Mouse (Mus musculus): ENCODE results near the gene Gm37240. TPM values are rescaled to one million over a fixed set of nuclear protein-coding genes. Genes with fewer than 3 reads are reported as not detected.
"Not testable (repeated sequence)": the region's sequence is repeated elsewhere in the genome, so short reads cannot be mapped to it uniquely, and the experiment has no call there.

Gene Gm37240
- polyA plus RNA-seq, 1 experiment from 2014 or later = 2.2 TPM

GRCm38 (mm10) chr3:84558301-84558700 lies 1329.0 kb downstream of the Gm37240 start:
- 94% methylated on average over 3 of the region's 3 CpGs for WGBS
- H3K4me3 ChIP-seq (ENCODE audit: low read depth, low read length) = no peak overlapping the region
- H3K9me3 ChIP-seq (ENCODE audit: control insufficient read depth, low read length) = no peaks in the 10 kb centered on the region
- no peak overlapping the region for H3K27ac ChIP-seq (replicated peaks; ENCODE audit: low read depth, low read length)
- H3K36me3 ChIP-seq (ENCODE audit: control insufficient read depth, insufficient read depth, low read length) = no peaks in the 10 kb centered on the region
- no peaks in the 10 kb centered on the region for H3K27me3 ChIP-seq (ENCODE audit: control insufficient read depth, insufficient read depth, low read length)
- no peak for DNase-seq (ENCODE audit: low spot score)
- H3K4me1 ChIP-seq (ENCODE audit: control insufficient read depth, insufficient read depth, low read length) = no peaks in the 10 kb centered on the region
- no peak overlapping the region for H3K4me2 ChIP-seq (ENCODE audit: low read depth, severe bottlenecking)
- H3K9ac ChIP-seq (ENCODE audit: low read length) = no peak overlapping the region
- no peak for ATAC-seq (ENCODE audit: insufficient number of reproducible peaks, low FRiP score, low TSS enrichment, low read depth)

GRCm38 (mm10) chr3:84555780-84556179 lies 1331.5 kb downstream of the Gm37240 start:
- no peak overlapping the region for H3K4me2 ChIP-seq (ENCODE audit: low read depth, severe bottlenecking)
- ATAC-seq (ENCODE audit: insufficient number of reproducible peaks, low FRiP score, low TSS enrichment, low read depth) (no peak), DNase-seq (ENCODE audit: low spot score) (no peak)
- H3K4me3 ChIP-seq (ENCODE audit: low read depth, low read length) = no peak overlapping the region
- no peaks in the 10 kb centered on the region for H3K27me3 ChIP-seq (ENCODE audit: control insufficient read depth, insufficient read depth, low read length)
- H3K9me3 ChIP-seq (ENCODE audit: control insufficient read depth, low read length) = no peaks in the 10 kb centered on the region
- WGBS = 87% methylated on average over 3 of the region's 3 CpGs
- no peaks in the 10 kb centered on the region for H3K4me1 ChIP-seq (ENCODE audit: control insufficient read depth, insufficient read depth, low read length)
- no peak overlapping the region for H3K27ac ChIP-seq (replicated peaks; ENCODE audit: low read depth, low read length)
- H3K36me3 ChIP-seq (ENCODE audit: control insufficient read depth, insufficient read depth, low read length) = no peaks in the 10 kb centered on the region
- no peak overlapping the region for H3K9ac ChIP-seq (ENCODE audit: low read length)

GRCm38 (mm10) chr3:84547177-84547576 lies 1340.1 kb downstream of the Gm37240 start:
- Histone ChIP-seq H3K4me3 (ENCODE audit: low read depth, low read length) (no peak overlapping the region), H3K9me3 (ENCODE audit: control insufficient read depth, low read length) (no peaks in the 10 kb centered on the region), H3K9ac (ENCODE audit: low read length) (no peak overlapping the region), H3K36me3 (ENCODE audit: control insufficient read depth, insufficient read depth, low read length) (no peaks in the 10 kb centered on the region), H3K27me3 (ENCODE audit: control insufficient read depth, insufficient read depth, low read length) (no peaks in the 10 kb centered on the region), H3K4me2 (ENCODE audit: low read depth, severe bottlenecking) (no peak overlapping the region), H3K4me1 (ENCODE audit: control insufficient read depth, insufficient read depth, low read length) (no peaks in the 10 kb centered on the region), H3K27ac (replicated peaks; ENCODE audit: low read depth, low read length) (no peak overlapping the region)
- no peak for ATAC-seq (ENCODE audit: insufficient number of reproducible peaks, low FRiP score, low TSS enrichment, low read depth)
- WGBS = 62% methylated on average over 8 of the region's 8 CpGs
- no peak for DNase-seq (ENCODE audit: low spot score)

GRCm38 (mm10) chr3:84542450-84542849 lies 1344.9 kb downstream of the Gm37240 start:
- 17% methylated on average over 3 of the region's 3 CpGs for WGBS
- ATAC-seq (ENCODE audit: insufficient number of reproducible peaks, low FRiP score, low TSS enrichment, low read depth); H3K27me3 ChIP-seq (ENCODE audit: control insufficient read depth, insufficient read depth, low read length): not testable (repeated sequence)

GRCm38 (mm10) chr3:84541881-84542280 lies 1345.4 kb downstream of the Gm37240 start:
- Histone ChIP-seq H3K27ac (replicated peaks; ENCODE audit: low read depth, low read length) (no peak overlapping the region), H3K4me1 (ENCODE audit: control insufficient read depth, insufficient read depth, low read length) (no peaks in the 10 kb centered on the region), H3K4me2 (ENCODE audit: low read depth, severe bottlenecking) (no peak overlapping the region), H3K9ac (ENCODE audit: low read length) (no peak overlapping the region), H3K9me3 (ENCODE audit: control insufficient read depth, low read length) (no peaks in the 10 kb centered on the region), H3K27me3 (ENCODE audit: control insufficient read depth, insufficient read depth, low read length) (no peaks in the 10 kb centered on the region), H3K4me3 (ENCODE audit: low read depth, low read length) (no peak overlapping the region), H3K36me3 (ENCODE audit: control insufficient read depth, insufficient read depth, low read length) (no peaks in the 10 kb centered on the region)
- ATAC-seq (ENCODE audit: insufficient number of reproducible peaks, low FRiP score, low TSS enrichment, low read depth) = no peak
- WGBS = 83% methylated on average over 1 of the region's 1 CpGs
- DNase-seq (ENCODE audit: low spot score) = no peak

More at GRCm38 (mm10) chr3:84542450-84542849, 1344.9 kb downstream of the Gm37240 start:
- peak; percentile 74 for DNase-seq (ENCODE audit: low spot score)
- H3K9me3 ChIP-seq (ENCODE audit: control insufficient read depth, low read length); H3K4me1 ChIP-seq (ENCODE audit: control insufficient read depth, insufficient read depth, low read length); H3K9ac ChIP-seq (ENCODE audit: low read length); H3K4me2 ChIP-seq (ENCODE audit: low read depth, severe bottlenecking); H3K4me3 ChIP-seq (ENCODE audit: low read depth, low read length); H3K36me3 ChIP-seq (ENCODE audit: control insufficient read depth, insufficient read depth, low read length); H3K27ac ChIP-seq (replicated peaks; ENCODE audit: low read depth, low read length): not testable (repeated sequence)

- Histone ChIP-seq H3K4me3 (ENCODE audit: low read depth, low read length) (no peak overlapping the region), H3K4me1 (ENCODE audit: control insufficient read depth, insufficient read depth, low read length) (no peaks in the 10 kb centered on the region), H3K27me3 (ENCODE audit: control insufficient read depth, insufficient read depth, low read length) (no peaks in the 10 kb centered on the region), H3K9ac (ENCODE audit: low read length) (no peak overlapping the region), H3K9me3 (ENCODE audit: control insufficient read depth, low read length) (no peaks in the 10 kb centered on the region), H3K4me2 (ENCODE audit: low read depth, severe bottlenecking) (no peak overlapping the region), H3K36me3 (ENCODE audit: control insufficient read depth, insufficient read depth, low read length) (no peaks in the 10 kb centered on the region), H3K27ac (replicated peaks; ENCODE audit: low read depth, low read length) (no peak overlapping the region)
- DNase-seq (ENCODE audit: low spot score) (no peak), ATAC-seq (ENCODE audit: insufficient number of reproducible peaks, low FRiP score, low TSS enrichment, low read depth) (no peak)
These were observed 1346.7 kb downstream of the Gm37240 start for GRCm38 (mm10) chr3:84540640-84541039.

GRCm38 (mm10) chr3:84536987-84537386 lies 1350.3 kb downstream of the Gm37240 start:
- Histone ChIP-seq H3K36me3 (ENCODE audit: control insufficient read depth, insufficient read depth, low read length) (no peaks in the 10 kb centered on the region), H3K4me2 (ENCODE audit: low read depth, severe bottlenecking) (no peak overlapping the region), H3K4me1 (ENCODE audit: control insufficient read depth, insufficient read depth, low read length) (no peaks in the 10 kb centered on the region), H3K27me3 (ENCODE audit: control insufficient read depth, insufficient read depth, low read length) (no peaks in the 10 kb centered on the region), H3K4me3 (ENCODE audit: low read depth, low read length) (no peak overlapping the region), H3K27ac (replicated peaks; ENCODE audit: low read depth, low read length) (no peak overlapping the region), H3K9ac (ENCODE audit: low read length) (no peak overlapping the region), H3K9me3 (ENCODE audit: control insufficient read depth, low read length) (no peaks in the 10 kb centered on the region)
- ATAC-seq (ENCODE audit: insufficient number of reproducible peaks, low FRiP score, low TSS enrichment, low read depth) (no peak), DNase-seq (ENCODE audit: low spot score) (no peak)
- WGBS = 90% methylated on average over 6 of the region's 6 CpGs

GRCm38 (mm10) chr3:84533227-84533626 lies 1354.1 kb downstream of the Gm37240 start:
- Histone ChIP-seq H3K36me3 (ENCODE audit: control insufficient read depth, insufficient read depth, low read length) (no peaks in the 10 kb centered on the region), H3K27me3 (ENCODE audit: control insufficient read depth, insufficient read depth, low read length) (no peaks in the 10 kb centered on the region), H3K9me3 (ENCODE audit: control insufficient read depth, low read length) (no peaks in the 10 kb centered on the region), H3K4me3 (ENCODE audit: low read depth, low read length) (no peak overlapping the region), H3K4me2 (ENCODE audit: low read depth, severe bottlenecking) (no peak overlapping the region), H3K4me1 (ENCODE audit: control insufficient read depth, insufficient read depth, low read length) (no peaks in the 10 kb centered on the region), H3K9ac (ENCODE audit: low read length) (no peak overlapping the region), H3K27ac (replicated peaks; ENCODE audit: low read depth, low read length) (no peak overlapping the region)
- no peak for ATAC-seq (ENCODE audit: insufficient number of reproducible peaks, low FRiP score, low TSS enrichment, low read depth)
- WGBS = 89% methylated on average over 5 of the region's 5 CpGs
- DNase-seq (ENCODE audit: low spot score) = no peak

GRCm38 (mm10) chr3:84529021-84529420 lies 1358.3 kb downstream of the Gm37240 start:
- no peaks in the 10 kb centered on the region for H3K4me1 ChIP-seq (ENCODE audit: control insufficient read depth, insufficient read depth, low read length)
- no peaks in the 10 kb centered on the region for H3K9me3 ChIP-seq (ENCODE audit: control insufficient read depth, low read length)
- 88% methylated on average over 2 of the region's 2 CpGs for WGBS
- no peak for ATAC-seq (ENCODE audit: insufficient number of reproducible peaks, low FRiP score, low TSS enrichment, low read depth)
- DNase-seq (ENCODE audit: low spot score) = no peak
- no peak overlapping the region for H3K9ac ChIP-seq (ENCODE audit: low read length)
- no peak overlapping the region for H3K4me2 ChIP-seq (ENCODE audit: low read depth, severe bottlenecking)
- no peaks in the 10 kb centered on the region for H3K36me3 ChIP-seq (ENCODE audit: control insufficient read depth, insufficient read depth, low read length)
- H3K27me3 ChIP-seq (ENCODE audit: control insufficient read depth, insufficient read depth, low read length) = no peaks in the 10 kb centered on the region
- no peak overlapping the region for H3K4me3 ChIP-seq (ENCODE audit: low read depth, low read length)
- H3K27ac ChIP-seq (replicated peaks; ENCODE audit: low read depth, low read length) = no peak overlapping the region

All from limb, embryonic 11.5 days (tissue).